Mouse (Mus musculus) C2C12 (cell line): ENCODE measurements around the gene Nfkbib. TPM values are rescaled to one million over a fixed set of nuclear protein-coding genes. Genes with fewer than 3 reads are reported as not detected.

Experiments
- H3K27me3 ChIP-seq: one replicate; pipeline ENCODE4 v1.6.1; 2011; ENCODE audit not compliant: control insufficient read depth, insufficient read depth, insufficient read length
- H3K36me3 ChIP-seq: one replicate; pipeline ENCODE4 v1.6.1; 2011; ENCODE audit not compliant: control insufficient read depth, insufficient read depth
- H3K4me3 ChIP-seq: one replicate; pipeline ENCODE4 v1.5.1; 2011; ENCODE audit warnings: mild to moderate bottlenecking, control low read depth; ENCODE audit not compliant: poor library complexity, insufficient read depth, severe bottlenecking
- H3K79me2 ChIP-seq: one replicate; pipeline ENCODE4 v1.6.1; 2011; ENCODE audit not compliant: control insufficient read depth, insufficient read depth
- H3K79me3 ChIP-seq: one replicate; pipeline ENCODE4 v1.6.1; 2011; ENCODE audit warnings: low read depth, control low read depth
- H3ac ChIP-seq: one replicate; pipeline ENCODE3; 2011; ENCODE audit warnings: low read depth; ENCODE audit not compliant: control insufficient read depth, insufficient read length
- CEBPB ChIP-seq: IDR thresholded peaks from one replicate; pipeline ENCODE4 v1.6.1; 2011; ENCODE audit warnings: low read depth, mild to moderate bottlenecking, control low read depth, moderate library complexity
- CTCF ChIP-seq: IDR thresholded peaks from one replicate; pipeline ENCODE4 v1.5.1; 2011; ENCODE audit not compliant: control insufficient read depth, insufficient read depth, insufficient read length
- FOSL1 ChIP-seq: IDR thresholded peaks from one replicate; pipeline ENCODE4 v1.8.0; 2011; ENCODE audit warnings: mild to moderate bottlenecking, low read length; ENCODE audit not compliant: poor library complexity, insufficient read depth, severe bottlenecking
- MAX ChIP-seq: IDR thresholded peaks from one replicate; pipeline ENCODE4 v1.6.1; 2011; ENCODE audit warnings: mild to moderate bottlenecking, control low read depth
- MYOD1 ChIP-seq: IDR thresholded peaks from one replicate; pipeline ENCODE4 v1.6.1; 2011; ENCODE audit warnings: low read depth; ENCODE audit not compliant: control insufficient read depth, insufficient read length
- MYOG ChIP-seq: IDR thresholded peaks from one replicate; pipeline ENCODE4 v1.6.1; 2011; ENCODE audit not compliant: control insufficient read depth, insufficient read length; ENCODE audit errors: extremely low read depth
- USF1 ChIP-seq: IDR thresholded peaks from one replicate; pipeline ENCODE4 v1.6.1; 2011; ENCODE audit warnings: low read depth, mild to moderate bottlenecking, control low read depth, moderate library complexity
- polyA plus RNA-seq: library from polyadenylated mRNA; unstranded; fragments of >200 nt; fragmentation: generic; extraction: Trizol; gene quantifications from one replicate; pipeline ENCODE4 v1.2.1, GENCODE M21; 2012; ENCODE audit warnings: missing spikeins

Nfkbib gene
- polyA plus RNA-seq, 1 experiment: 45.1 TPM

DNA sequence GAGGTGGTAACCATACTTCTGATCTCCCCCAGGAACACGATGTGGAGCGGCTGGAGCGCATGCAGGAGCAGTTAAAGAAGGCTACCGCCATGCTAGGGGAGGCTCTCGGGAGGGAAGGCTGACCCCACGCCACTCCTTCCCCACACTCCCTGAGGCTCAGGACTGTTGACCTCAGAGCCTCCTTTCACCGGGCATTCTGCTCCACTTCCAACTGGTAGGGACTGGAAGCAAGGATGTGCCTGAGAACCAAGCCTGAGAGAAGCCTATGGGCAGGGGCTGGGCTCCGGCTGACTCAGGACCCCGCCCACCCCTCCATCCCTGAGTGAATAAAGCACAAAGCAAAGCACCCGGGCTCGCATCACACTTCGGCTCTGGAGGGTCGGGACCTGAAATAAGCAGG, 8.7 kb downstream of the Nfkbib start:
- Histone ChIP-seq H3K79me3 (no peaks in the 10 kb centered on the region), H3K79me2 (no peaks in the 10 kb centered on the region), H3ac (no peak overlapping the region), H3K4me3 (no peak overlapping the region), H3K36me3 (no peaks in the 10 kb centered on the region), H3K27me3 (no peaks in the 10 kb centered on the region)
- no peak for TF ChIP-seq MYOG
- TF ChIP-seq CEBPB: no peak
- TF ChIP-seq USF1: no peak

DNA sequence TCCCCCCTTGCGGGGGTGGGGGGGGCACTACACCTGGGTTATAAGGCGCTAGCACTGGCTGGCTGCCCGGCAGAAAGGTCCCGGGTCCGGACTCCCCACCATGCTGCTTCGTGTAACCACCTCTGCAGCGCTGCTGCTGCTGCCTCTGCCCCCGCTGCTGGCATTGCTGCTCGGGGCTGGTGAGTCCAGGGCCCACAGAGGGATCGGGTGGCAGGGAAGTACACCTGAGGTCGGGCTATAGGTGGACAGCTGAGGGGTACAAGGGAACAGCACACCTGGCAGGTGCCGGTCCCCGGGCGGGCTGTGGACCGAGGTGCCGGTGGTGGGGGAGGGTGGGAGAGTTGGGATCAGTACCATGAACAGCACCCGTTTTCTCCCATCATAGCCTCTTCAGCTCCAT, 11.2 kb downstream of the Nfkbib start, which contains the start of gene Ccer2:
TSS of gene Ccer2 (plus strand) at position 96 of the 400 bp plus-strand sequence.
- Histone ChIP-seq H3K36me3 (no peaks in the 10 kb centered on the region), H3K79me2 (no peaks in the 10 kb centered on the region), H3K27me3 (no peaks in the 10 kb centered on the region), H3K79me3 (no peaks in the 10 kb centered on the region), H3K4me3 (no peak within 1 kb of the TSS), H3ac (no peak within 1 kb of the TSS)
- TF ChIP-seq CTCF: no peak
- TF ChIP-seq CEBPB: no peak
- no peak for TF ChIP-seq MYOG
- TF ChIP-seq MAX: no peak
- no peak for TF ChIP-seq USF1
- no peak for TF ChIP-seq FOSL1
- no peak for TF ChIP-seq MYOD1

DNA sequence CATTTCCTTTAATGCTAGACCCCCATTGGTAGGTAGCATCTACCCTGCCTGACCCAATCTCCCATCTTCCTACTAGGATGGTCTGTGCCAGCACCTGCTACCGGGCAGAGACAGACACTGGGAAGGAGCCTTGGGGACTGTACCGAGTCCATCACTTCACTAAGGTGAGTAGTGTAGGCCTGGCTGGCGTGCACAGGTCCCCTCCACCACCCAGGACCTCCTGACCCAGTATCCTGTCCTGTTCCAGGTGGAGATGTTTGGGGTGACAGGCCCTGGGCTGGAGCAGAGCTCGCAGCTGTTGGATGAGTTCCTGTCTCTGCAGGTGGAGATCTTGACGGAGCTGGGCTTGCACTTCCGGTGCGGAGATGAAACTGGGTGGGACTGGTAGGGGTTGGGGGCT, 17.4 kb downstream of the Nfkbib start:
- Histone ChIP-seq H3K36me3 (no peaks in the 10 kb centered on the region), H3ac (no peak overlapping the region), H3K79me2 (no peaks in the 10 kb centered on the region), H3K27me3 (no peaks in the 10 kb centered on the region), H3K4me3 (no peak overlapping the region), H3K79me3 (no peaks in the 10 kb centered on the region)
- TF ChIP-seq FOSL1 (no peak), MAX (no peak), USF1 (no peak), CTCF (no peak), MYOD1 (no peak), CEBPB (no peak), MYOG (no peak)

DNA sequence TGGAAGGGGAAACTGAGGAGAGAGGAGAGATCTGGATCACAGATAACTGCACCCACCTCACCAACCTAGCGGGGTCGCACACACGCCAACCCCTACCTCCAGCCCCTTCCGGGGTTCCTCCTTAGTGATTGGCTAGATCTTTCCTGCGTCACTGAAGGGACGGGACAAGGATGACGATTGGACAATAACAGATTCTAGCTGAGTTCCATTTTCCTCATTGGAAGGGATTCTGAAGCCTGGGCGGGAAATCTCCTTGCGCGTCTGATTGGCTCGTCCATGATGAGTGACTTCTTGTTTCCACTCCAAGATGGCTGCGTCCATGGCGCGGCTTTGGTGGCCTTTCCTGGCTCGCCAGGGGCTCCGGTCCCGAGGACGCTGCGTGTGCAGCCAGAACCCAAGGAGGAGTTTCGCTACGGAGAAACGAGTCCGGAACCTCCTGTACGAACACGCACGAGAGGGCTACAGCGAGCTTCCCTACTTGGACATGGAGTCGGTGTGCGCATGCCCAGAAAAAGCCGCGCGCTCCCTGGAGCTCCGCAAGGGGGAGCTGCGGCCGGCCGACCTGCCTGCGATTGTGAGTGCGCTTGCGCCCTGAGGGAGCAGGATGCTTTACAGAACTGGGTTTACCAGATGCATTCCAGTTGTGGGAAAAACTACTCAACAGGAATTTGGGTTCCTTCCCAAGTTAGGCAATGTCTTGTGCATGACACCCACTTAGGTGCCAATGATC, 25.4 kb downstream of the Nfkbib start, which contains the start of the genes Mrps12 and Sars2:
TSS of gene Mrps12 (minus strand) at position 112 of the 730 bp plus-strand sequence.
TSS of gene Sars2 (plus strand) at position 284 of the 730 bp plus-strand sequence.
- peak within 1 kb of the TSS; percentile 94 for H3ac ChIP-seq
- peak within 1 kb of the TSS; percentile 68 for H3K4me3 ChIP-seq
- peaks cover 11% of the 10 kb centered on the region for H3K36me3 ChIP-seq
- TF ChIP-seq USF1: no peak
- TF ChIP-seq MAX: no peak
- no peak for TF ChIP-seq FOSL1
- peak; percentile 83 for TF ChIP-seq CTCF
- TF ChIP-seq CEBPB: peak; percentile 66
- H3K79me3 ChIP-seq: peaks cover 3% of the 10 kb centered on the region
- H3K79me2 ChIP-seq: peaks cover 11% of the 10 kb centered on the region
- H3K27me3 ChIP-seq: no peaks in the 10 kb centered on the region

DNA sequence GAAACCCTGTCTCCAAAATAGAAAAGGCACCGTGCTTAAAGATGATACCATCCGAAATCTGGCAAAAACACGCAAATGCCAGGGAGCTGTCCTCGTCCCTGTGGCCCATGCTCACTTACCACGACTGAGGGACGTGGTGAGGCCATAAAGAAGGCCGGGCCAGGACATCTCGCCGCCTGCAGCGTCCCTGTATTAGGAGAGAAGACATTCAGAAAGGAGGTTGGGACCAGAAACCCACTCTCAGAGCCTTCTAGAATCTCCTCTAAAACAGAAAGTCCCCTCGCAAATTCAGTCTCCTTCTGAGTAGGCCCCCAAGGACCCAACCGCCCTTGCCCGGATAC, 26.0 kb downstream of the Nfkbib start:
- no peak for TF ChIP-seq MYOD1
- no peak for TF ChIP-seq USF1
- TF ChIP-seq CTCF: no peak
- no peak for TF ChIP-seq MAX
- TF ChIP-seq FOSL1: no peak
- no peak for TF ChIP-seq MYOG
- no peak for TF ChIP-seq CEBPB
- Histone ChIP-seq H3K36me3 (peaks cover 11% of the 10 kb centered on the region), H3K79me3 (peaks cover 3% of the 10 kb centered on the region), H3K27me3 (no peaks in the 10 kb centered on the region), H3ac (peak overlapping the region; percentile 94), H3K4me3 (peak overlapping the region; percentile 68), H3K79me2 (peaks cover 11% of the 10 kb centered on the region)

DNA sequence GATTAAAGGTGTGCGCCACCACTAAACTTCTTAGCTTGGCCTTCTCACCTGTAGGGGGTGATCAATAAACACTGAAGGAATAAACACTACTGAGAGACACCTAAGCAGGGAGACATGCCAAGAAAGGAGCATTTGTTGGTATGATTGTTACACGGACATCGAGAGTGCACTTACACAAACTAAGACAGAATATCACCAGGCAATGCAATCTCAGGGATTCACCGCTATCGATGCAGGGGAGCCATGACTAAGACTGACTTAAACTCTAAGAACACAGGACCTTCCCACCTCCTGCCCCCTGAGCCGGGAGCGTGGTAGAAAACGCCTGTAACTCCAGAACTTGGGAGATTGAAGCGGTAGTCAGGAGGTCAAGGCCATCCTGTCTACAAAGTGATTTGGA, 26.4 kb downstream of the Nfkbib start:
- H3K36me3 ChIP-seq: peaks cover 11% of the 10 kb centered on the region
- peaks cover 3% of the 10 kb centered on the region for H3K79me3 ChIP-seq
- peak overlapping the region; percentile 94 for H3ac ChIP-seq
- peaks cover 11% of the 10 kb centered on the region for H3K79me2 ChIP-seq
- TF ChIP-seq FOSL1 (no peak), MAX (no peak), CEBPB (no peak), MYOD1 (no peak), MYOG (no peak), CTCF (no peak), USF1 (no peak)
- peak overlapping the region; percentile 68 for H3K4me3 ChIP-seq
- no peaks in the 10 kb centered on the region for H3K27me3 ChIP-seq
